Mouse (Mus musculus): ENCODE data around the gene Ajm1.

Ajm1 gene

GRCm38 (mm10) chr2:25581294-25581864 lies at the start of gene Ajm1:
Ajm1 (minus strand) TSS chr2:25581757.
- peak; percentile 66 for DNase-seq (ENCODE audit: low read depth, low spot score)

GRCm38 (mm10) chr2:25628738-25629137 lies 47.2 kb upstream of the Ajm1 start:
- no peak for DNase-seq (ENCODE audit: low read depth, low spot score)

- DNase-seq (ENCODE audit: low read depth, low spot score), result no peak
Observed at GRCm38 (mm10) chr2:25627811-25628210, 46.3 kb upstream of the Ajm1 start, which contains the start of gene Fcna. Fcna (minus strand) TSS chr2:25628030.

GRCm38 (mm10) chr2:25625986-25626385 lies 44.4 kb upstream of the Ajm1 start:
- DNase-seq (ENCODE audit: low read depth, low spot score), result no peak

- peak; percentile 92 for DNase-seq (ENCODE audit: low read depth, low spot score)
Observed at GRCm38 (mm10) chr2:25621229-25622200, 40.0 kb upstream of the Ajm1 start, which contains the start of gene Tmem141. Tmem141 (minus strand) TSS chr2:25622005.

DNA sequence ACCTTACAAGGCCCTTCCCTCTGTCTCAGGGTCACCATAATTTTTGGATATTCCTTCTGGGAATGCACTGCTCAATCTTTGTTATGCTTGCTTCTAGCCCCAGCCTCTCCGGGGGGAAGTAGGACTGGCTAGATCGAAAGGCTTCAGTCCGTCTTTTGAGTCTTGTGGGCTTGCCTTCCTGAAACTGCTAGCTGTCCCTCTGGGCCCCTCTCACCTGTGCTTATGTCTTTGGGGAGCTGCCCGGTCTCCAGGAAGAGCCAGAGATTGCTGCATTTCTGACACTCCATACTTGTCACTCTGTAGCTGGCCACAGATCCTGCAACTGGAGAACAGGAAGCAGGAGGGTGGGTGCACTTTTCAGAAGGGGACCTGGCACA lies 39.3 kb upstream of the Ajm1 start:
- DNase-seq (ENCODE audit: low read depth, low spot score), result no peak

DNA sequence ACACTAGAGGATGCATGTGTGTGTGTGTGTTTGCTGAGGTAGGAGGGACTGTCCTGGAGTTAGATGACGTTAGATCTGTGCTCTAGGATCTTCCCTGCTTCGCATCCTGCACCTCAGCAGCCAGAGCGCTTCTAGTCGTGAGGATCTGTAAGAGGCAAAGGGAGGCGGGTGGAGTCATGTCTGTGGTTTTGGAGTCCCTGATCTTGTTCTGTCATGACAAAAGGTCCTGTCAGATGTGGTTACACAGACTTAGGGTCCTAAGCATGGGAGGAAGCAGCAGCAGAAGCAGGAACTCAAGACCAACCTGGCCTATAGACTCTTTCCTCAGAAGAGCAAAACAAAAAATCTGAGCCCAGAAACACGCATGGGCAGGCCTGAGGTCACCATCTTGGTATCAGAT lies 38.8 kb upstream of the Ajm1 start:
- DNase-seq (ENCODE audit: low read depth, low spot score), result no peak

- DNase-seq (ENCODE audit: low read depth, low spot score), result no peak
Observed at GRCm38 (mm10) chr2:25617578-25617977, 36.0 kb upstream of the Ajm1 start, which contains the start of gene Ccdc183. Ccdc183 (minus strand) TSS chr2:25617678.

DNA sequence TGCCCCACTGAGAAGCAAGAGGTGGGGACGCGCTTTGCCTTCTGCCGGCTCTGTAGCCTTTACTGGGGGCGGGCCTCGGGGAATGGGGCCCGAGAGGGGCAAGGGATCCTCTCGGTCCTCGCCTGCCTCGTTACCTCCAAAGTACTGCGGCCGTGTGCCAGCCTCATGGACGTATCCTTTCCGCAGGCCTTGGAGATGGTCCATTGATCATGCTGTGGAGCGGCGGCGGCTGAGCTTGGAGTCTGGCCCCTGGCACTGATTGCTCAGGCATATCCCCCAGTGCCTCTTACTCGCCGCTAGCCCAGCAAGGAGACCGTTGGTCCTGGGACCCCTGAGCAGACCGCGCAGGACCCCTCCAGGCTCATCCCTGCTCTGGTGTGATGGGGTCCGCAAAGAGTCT lies 34.8 kb upstream of the Ajm1 start:
- peak; percentile 21 for DNase-seq (ENCODE audit: low read depth, low spot score)

DNA sequence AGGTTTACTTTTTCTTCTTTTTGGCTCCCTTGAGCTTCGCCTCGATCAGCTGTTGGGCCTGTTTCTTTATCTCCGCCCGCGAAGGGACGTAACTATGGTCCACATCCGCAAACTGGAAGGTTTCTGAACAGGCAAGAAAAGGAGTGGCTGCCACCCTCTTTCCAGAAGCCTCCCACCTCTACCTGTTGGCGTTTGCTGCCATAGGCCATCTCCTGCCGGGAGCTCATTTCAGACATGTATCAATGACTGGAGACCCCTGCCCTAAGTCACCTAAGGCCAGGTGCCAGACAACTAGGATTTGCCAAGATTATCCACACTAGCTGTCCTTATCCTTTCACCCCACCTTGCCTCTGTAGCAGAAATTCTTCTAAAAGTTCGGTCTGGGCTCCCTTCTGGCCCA lies 27.1 kb upstream of the Ajm1 start:
- DNase-seq (ENCODE audit: low read depth, low spot score), result no peak

DNA sequence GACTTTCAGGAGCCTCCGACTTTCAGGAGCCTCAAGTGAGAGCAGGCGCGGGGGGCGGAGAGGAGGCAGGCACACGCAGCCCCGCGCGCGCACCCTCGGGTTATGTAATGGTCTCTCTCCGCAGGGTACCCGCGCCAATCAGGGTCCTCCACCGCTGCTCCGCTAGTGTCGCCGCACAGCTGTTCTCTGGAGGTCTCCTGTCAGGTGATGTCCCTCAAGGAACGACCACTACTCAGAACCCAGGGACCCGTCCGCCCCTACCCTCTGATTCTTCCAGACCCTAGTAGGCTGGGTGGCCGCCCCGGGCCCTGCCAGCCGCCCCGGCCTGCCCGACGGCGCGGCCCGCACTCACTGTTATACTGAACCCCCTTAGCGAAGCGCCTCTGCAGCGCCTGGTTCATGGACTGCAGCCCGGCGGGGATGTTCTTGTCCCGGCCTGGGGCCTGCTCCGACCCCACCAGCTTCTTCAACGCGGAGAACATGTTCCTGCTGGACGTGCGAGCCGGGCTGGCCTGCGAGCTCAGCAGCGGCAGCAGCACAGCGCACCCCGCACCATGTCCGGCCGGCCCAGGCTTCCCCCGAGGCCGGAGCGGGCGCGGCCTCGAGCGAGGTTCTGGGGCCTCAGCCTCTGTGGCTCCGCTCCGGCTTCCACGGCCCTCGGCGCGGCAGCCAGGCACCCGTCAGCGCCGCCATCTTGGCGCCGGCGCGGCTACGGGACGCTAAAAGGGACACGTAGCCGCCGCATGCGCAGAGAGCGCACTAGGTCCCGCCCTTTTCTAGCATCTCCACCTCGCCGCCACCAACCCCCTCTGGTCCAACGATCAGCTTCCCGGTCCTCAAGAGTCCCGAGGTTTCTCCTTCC lies 26.4 kb upstream of the Ajm1 start, which contains the start of gene Rabl6:
Gene Rabl6, minus strand, starts transcription at position 761 of the 862 bp plus-strand sequence.
- peak; percentile 87 for DNase-seq (ENCODE audit: low read depth, low spot score)

DNA sequence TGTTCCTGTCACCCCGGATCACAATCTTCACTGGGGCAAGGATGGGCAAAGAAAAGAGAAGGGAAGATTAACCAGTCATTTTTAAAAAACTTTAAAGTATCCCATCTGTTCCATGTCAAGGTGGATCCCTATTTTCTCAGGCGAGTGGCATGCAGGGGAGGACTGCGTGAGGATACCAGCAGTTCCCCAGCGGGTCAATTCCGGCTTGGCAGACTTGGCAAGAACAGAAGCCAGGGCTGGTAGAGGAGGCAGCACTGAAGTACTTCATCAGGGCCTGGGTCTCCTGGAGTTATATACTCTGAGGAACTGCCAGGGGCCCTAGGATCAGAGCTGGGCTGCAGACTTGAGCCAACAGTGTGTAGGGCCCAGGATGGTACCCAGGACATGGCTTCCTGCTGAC lies 21.0 kb upstream of the Ajm1 start:
- DNase-seq (ENCODE audit: low read depth, low spot score), result no peak

DNA sequence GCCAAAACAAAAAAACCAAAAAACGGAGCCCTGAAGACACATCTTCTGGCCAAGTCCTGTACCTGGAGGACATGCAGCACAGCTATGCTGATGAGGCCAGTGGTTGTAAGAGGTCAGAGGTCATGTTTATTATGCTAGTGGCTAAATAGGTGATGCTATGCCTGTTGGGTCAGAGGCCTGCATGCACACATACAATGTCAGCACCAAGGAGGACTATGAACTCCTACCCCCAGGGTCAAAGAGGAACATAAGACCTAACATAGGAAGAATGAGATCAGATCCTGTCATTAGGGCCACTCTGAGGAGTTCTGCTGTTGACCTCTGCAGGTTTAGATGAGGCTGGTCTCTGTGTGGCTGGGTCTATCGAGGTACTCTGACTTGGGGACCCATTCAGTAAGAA lies 18.5 kb upstream of the Ajm1 start:
- no peak for DNase-seq (ENCODE audit: low read depth, low spot score)

DNA sequence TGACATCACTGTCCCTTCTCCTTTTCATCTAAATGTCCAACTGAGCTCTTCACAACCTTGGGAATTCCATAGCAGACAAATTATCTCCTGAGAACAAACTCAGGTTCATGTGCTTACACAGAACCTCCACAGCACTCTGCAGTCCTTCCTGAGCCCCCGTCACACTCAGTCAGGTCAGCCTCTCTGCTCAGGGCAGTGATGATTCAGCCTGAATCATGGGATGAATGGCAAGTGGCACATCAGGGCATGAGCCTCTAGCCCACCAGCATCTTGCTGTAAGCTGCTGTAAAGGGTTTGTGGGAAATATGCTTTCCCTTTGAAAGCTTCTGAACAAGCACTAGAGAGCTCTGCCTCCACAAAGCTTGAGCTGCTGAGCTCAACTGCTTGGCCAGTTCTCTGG lies 17.2 kb upstream of the Ajm1 start:
- no peak for DNase-seq (ENCODE audit: low read depth, low spot score)

DNA sequence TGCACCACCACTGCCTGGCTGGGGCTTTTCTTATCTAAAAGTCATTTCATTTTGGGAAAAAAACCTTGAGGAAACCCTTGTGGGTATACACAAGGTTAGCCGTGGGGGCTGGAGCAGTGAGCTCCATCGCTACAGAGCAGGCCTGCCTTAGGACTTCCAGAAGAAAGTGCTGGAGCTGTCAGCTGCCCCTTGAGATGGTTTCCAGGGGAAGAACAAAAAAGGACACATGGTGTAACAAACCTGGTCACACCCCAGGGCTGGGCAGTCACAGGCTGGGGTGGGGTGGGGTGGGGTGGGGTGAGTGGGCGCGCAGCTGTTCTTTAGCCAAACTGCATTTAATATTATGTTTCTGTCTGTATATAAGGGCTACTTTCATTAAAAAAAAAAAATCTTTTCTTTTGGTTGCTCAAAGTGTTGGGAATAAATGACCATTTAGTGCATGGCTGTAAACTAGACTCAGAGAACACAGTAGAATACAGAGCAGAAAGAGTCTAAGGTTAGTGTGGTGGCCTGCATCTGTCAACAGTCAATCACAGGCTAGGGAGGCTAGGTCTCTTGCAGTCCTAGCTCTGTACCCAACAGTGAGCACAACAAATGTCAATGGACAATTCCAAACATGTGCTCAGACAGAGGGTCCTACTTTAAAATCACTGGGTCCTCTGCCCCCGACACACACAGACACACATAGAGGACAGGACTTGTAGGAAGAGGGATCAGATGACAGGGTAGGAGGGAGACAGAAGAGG lies 15.4 kb upstream of the Ajm1 start:
- no peak for DNase-seq (ENCODE audit: low read depth, low spot score)

GRCm38 (mm10) chr2:25591863-25592262 lies 10.3 kb upstream of the Ajm1 start:
- DNase-seq (ENCODE audit: low read depth, low spot score), result peak; percentile 53

GRCm38 (mm10) chr2:25588227-25588907 lies 6.8 kb upstream of the Ajm1 start:
- DNase-seq (ENCODE audit: low read depth, low spot score), result no peak

- DNase-seq (ENCODE audit: low read depth, low spot score), result no peak
Observed at GRCm38 (mm10) chr2:25587290-25587689, 5.7 kb upstream of the Ajm1 start.

DNA sequence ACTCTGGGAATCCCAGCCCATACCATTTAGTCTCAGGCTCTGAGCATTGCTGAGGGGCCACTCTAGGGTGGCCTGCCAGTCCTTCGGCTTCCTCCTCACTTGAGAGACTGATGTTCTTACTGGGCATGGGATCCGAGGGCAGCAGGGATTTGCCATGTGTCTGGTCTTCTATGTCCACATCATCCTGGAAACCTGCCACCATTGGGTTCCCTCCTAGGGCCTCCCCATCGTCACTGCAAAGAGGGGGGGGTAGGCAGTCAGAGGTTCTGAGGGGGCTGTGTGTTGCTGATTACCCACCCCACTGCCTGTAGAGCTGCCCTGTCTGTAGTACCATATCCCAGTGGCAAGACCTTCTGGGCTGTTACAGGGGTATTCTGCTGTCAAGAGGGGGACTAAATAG lies 4.0 kb upstream of the Ajm1 start:
- no peak for DNase-seq (ENCODE audit: low read depth, low spot score)

- DNase-seq (ENCODE audit: low read depth, low spot score), result no peak
Observed at GRCm38 (mm10) chr2:25584856-25585255, 3.3 kb upstream of the Ajm1 start.

GRCm38 (mm10) chr2:25584152-25584551 lies 2.6 kb upstream of the Ajm1 start:
- no peak for DNase-seq (ENCODE audit: low read depth, low spot score)

Data from R1 (cell line).